Mouse (Mus musculus) heart, postnatal 25 days (tissue): ENCODE measurements around the gene Lmbrd2. TPM values are rescaled to one million over a fixed set of nuclear protein-coding genes. Genes with fewer than 3 reads are reported as not detected.
"Not testable (repeated sequence)": the region's sequence is repeated elsewhere in the genome, so short reads cannot be mapped to it uniquely, and the experiment has no call there.

ENCODE experiments used
- DNase-seq: peaks from one replicate; pipeline ENCODE4 v3.0.0; 2022; ENCODE audit warnings: low spot score
- intact Hi-C: fragments of 180-260 bp; cut with DNase I; formaldehyde crosslinking; loops from one replicate; pipeline ENCODE4 v1.15.1; 2025
- total RNA-seq, 2 experiments: library from RNA; stranded (reverse); gene quantifications; 2 replicates each; pipeline ENCODE4 v1.2.3; 2021

Lmbrd2 gene
- total RNA-seq, 2 experiments from 2014 or later: 10.8 to 12.7 TPM

DNA sequence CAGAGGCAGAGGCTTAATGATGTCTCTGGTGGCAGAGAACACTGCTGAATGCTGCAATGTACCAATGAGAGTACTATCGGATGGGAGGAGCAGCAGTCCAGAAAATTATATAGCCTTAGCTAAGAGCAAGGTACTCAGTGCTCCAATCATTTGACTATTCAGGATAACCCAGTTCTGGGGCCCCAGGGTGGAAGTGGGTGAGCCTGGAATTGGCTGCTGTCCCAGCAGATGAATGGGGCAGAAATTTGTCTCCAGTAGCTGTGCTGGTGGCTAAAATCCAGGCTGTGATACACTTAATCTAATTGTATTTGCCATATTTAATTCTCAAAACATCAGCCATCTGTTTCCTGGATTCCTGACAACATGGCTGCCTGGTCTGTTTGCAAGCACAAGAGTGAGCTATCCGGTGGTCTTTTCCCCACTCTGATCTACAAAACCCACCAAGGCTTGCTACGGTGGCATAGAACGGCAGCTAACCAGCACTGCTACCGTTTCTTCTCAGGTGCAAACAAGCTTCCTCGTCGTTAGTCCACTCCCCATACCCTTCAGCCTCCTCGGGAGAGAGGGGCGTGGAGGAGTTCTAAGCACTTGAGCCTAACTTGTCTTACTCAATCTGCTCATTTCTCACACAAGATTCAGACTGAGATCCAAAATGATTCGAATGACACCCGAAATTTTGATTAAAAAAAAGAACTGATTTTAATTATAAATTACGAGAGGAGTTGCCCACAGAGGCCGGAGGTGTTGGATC is 7.5 kb upstream of the Lmbrd2 start:
- intact Hi-C loops: no loop called here
- DNase-seq: no peak

DNA sequence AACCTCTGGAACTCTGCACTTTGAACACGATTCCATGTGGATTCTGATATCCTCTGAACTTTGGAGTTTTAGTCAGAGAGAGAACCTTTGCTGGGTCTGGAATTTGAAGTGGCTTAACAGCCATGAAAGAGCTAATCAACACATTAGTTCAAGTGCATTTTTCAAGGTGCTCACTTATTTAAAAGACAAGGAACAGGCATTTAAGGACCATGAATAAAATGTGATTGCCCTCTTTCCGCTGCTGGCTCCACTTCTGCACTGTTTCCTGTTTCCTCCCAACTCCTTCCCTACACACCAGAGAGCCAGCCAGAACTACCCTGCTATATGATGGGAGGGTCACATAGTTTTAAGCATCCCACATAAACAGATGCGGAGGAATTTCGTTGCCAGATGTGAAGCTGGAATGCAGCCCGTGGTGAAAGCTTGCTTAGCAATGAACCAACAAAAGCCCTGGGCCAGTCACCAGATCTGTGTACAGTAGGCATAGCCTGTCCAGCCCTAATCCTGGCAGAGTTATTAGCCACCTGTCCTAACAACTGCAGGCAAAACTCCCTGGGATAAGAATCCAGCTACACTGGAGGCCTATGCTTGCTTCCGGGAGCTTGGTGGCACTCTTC is 5.4 kb upstream of the Lmbrd2 start:
- intact Hi-C loops: no loop called here
- DNase-seq: no peak

- no peak for DNase-seq
- intact Hi-C loops: no loop called here
Measured at GRCm38 (mm10) chr15:9139447-9139846, 903 bp upstream of the Lmbrd2 start.

DNA sequence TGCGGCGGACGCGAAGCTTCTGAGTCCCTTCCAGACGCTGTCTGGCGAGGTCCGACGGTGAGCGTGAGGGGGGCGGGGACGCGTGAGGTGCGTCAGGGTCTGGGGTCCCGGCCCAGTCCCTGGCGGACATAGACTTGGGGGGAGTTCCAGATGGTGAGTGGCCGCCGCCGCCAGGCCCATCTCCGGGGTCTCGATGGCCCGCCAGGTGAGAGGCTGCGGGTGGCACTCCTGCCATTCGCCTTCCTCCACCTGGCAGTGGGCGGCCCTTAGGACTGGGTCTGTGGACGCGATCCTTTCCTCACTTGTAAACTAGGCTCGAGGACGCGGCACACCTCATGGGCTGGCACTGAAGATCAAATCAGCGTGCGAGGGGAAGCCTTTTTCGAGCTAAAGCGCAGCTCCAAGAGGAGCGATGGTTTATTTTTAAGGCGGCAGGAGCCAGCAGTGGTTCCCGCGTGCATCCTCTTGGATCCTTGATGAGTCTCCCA is 378 bp downstream of the Lmbrd2 start:
- intact Hi-C loops: no loop called here
- DNase-seq: no peak

- no peak for DNase-seq
- intact Hi-C loops: no loop called here
Measured at GRCm38 (mm10) chr15:9155325-9155724, 15.0 kb downstream of the Lmbrd2 start, which contains the start of gene Skp2. Gene Skp2 (minus strand): TSS chr15:9155425.

GRCm38 (mm10) chr15:9162557-9163070 is 22.3 kb downstream of the Lmbrd2 start:
- no peak for DNase-seq
- intact Hi-C loops: no loop called here

DNA sequence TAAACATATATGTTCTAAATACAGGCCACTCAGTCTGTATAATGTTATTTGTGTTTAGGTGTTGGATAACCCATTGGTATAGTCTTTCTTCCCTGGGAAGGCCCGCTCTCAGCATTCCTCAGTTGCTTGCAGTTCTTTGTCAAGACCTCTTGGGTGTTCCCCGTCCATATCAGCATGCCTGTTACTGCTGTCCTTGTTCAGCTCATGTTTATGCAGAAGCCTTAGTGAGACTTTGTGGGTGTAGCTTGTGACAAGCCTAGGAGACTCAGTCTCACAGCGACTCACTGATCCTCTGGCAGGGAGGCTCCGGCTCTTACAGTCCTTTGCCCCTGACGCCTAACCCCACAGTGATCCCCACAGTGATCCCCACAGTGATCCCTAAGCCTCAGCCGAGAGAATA is 23.8 kb downstream of the Lmbrd2 start:
- no peak for DNase-seq
- intact Hi-C loops: no loop called here

GRCm38 (mm10) chr15:9177038-9177437 is 36.7 kb downstream of the Lmbrd2 start:
- intact Hi-C loops: no loop called here

GRCm38 (mm10) chr15:9183995-9184394 is 43.6 kb downstream of the Lmbrd2 start:
- intact Hi-C loops: no loop called here
- no peak for DNase-seq

More at GRCm38 (mm10) chr15:9177038-9177437, 36.7 kb downstream of the Lmbrd2 start:
- DNase-seq: no peak

DNA sequence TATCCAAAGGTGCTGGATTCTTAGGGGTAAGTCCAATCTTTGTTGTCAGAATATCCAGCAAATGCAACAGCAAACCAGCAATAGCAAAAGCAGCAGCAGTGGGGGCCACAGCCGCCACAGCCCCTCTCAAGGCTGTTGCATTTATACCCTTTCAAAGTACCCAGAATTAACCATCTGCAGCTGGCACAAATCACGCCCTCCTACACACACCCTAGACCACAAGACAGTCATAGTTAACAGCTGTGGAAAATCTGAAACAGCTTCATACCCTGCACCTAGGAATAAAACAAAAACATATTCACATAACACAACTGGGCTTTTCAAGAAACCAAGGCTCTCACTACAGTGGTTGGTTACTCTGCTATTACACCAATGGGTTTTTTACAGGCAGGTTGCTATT is 49.4 kb downstream of the Lmbrd2 start:
- intact Hi-C loops: no loop called here
- DNase-seq: no peak

DNA sequence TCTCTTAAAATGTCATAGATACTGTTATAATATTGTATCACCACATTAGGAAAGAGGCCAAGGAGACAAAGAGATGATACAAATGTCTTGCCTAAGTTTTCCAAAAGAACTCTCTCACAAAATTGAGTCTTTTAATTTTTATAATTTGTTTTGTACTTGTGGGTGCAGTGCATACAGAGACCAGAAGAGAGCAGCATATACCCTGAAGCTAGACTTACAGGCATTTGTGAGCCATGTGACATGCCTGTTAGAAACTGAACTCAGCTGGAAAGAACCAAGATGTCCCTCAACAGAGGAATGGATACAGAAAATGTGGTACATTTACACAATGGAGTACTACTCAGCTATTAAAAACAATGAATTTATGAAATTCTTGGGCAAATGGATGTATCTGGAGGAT is 52.3 kb downstream of the Lmbrd2 start:
- DNase-seq, intact Hi-C loops: not testable (repeated sequence)

GRCm38 (mm10) chr15:9198421-9198820 is 58.1 kb downstream of the Lmbrd2 start:
- intact Hi-C loops: no loop called here
- no peak for DNase-seq

DNA sequence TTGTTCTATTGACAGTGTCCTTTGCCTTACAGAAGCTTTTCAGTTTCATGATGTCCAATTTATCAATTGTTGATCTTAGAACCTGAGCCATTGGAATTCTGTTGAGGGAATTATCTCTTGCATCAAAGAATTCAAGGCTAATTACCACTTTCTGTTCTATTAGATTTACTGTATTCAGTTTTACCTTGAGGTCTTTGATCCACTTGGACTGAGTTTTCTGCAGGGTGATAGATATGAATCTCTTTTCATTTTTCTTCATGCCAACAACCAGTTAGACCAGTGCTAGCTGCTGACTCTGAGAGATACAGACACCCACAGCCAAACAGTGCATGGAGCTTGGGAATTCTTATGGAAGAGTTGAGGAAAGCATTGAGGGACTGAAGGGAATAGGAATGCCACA is 71.5 kb downstream of the Lmbrd2 start:
- no peak for DNase-seq

DNA sequence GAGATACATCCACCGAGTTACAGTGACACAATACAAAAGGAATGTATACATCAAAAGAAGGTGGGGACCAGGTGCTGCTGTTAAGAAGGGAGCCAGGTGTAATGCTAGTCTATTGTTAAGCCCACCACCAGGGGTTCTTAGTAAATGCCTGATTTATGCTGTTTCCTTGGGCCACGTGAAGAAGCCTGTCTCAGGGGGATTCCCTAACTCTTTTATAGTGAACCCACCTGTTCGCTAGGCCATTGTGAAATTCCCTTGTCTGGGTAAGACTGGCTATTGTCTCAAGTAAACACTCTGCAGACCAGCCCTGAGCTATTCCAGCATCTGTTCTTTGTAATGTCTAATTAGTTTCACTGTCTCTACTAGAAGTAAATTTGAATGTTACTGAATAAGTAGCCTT is 72.7 kb downstream of the Lmbrd2 start:
- DNase-seq, intact Hi-C loops: not testable (repeated sequence)

More for the DNA sequence above, 71.5 kb downstream of the Lmbrd2 start:
- intact Hi-C loops: no loop called here

DNA sequence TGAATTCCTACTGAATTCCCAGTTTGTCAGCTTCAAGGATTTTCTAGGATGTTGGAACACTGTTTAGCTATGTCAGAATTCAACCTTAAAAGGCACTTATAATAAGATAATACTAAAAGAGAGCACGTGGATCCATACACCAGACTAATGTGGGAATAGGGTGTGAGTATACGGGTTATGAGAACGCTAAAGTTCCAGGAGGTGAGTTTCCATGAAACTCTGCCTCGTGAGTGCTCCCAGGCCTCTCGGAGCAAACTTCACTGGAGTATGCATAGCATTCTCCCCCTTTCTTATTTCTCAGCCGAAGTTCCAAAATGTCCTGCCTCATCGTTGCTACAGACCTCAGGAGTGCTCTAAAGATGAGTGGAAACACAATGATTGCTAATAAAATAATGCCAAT is 73.1 kb downstream of the Lmbrd2 start:
- DNase-seq, intact Hi-C loops: not testable (repeated sequence)

DNA sequence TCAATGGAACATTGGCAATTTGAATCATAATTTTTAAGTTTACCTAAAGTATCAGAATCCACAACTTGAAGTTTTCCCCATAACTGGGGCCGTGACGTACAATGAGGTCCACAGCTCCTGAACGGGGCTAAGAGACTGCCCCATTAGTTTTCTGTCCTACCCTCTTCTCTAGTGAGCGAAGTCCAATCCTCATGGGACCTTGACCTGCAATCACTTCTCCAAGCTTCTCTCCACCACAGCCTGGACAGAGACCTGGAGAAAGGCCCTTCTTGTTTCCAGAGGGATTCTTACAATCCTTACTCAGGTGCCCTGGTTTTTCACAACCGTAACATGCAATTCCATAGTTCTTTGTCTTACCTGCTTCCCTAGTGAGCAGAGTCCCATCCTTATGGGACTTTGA is 76.1 kb downstream of the Lmbrd2 start:
- DNase-seq: no peak
- intact Hi-C loops: loop anchor here (1.0 kb wide), 1 partner anchor 12 kb away; no protein-coding TSS in a partner anchor

- DNase-seq, intact Hi-C loops: not testable (repeated sequence)
Measured at GRCm38 (mm10) chr15:9230917-9231316, 90.6 kb downstream of the Lmbrd2 start.

DNA sequence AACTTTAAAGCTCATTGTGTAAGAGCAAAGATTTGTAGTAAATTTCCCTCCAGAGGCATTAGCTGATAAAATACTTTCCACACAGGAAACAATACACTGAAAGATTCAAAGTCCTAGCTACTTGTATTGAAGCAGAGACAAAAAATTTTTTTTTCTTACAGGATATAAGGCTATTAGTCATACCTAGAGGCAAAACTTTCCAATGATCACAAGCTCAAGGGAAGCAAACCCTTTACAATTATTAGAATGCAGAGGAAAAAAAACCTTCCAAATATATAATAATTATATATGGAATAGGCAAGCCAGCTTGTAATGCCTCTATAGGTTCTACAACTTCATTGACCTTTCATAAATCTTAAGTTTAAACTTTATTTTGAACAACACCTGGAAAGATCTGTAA is 106.0 kb downstream of the Lmbrd2 start:
- DNase-seq: no peak
- intact Hi-C loops: no loop called here
